Mouse (Mus musculus): ENCODE measurements around the gene Ppfibp2.

DNA sequence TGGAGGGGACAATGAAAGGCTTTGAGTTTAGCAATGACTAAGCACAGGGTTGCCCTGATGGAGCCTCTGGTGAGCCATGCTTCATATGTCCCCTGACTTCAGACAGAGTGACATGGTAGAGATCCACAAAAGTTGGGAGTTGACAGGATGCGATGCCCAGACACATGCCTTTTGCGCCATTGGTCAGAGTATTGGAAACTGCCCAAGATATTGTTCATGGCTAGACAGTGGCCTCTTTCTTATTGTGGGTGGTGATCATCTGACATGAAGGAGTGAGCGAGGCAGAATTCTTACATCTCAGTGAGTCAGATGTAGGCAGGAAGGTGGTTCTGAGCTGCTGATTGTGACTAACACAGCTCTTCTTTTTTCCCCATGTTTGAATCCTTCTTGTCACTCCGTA, 127.5 kb downstream of the Ppfibp2 start:
- TF ChIP-seq CTCF (IDR thresholded peaks at IDR 0.05; ENCODE audit: low read depth, low read length) (no peak), EP300 (IDR thresholded peaks at IDR 0.05; ENCODE audit: insufficient read depth, low read depth, low read length) (no peak), POLR2A (IDR thresholded peaks at IDR 0.05; ENCODE audit: insufficient read depth, low read length) (no peak)
